Mouse (Mus musculus): ENCODE results near the gene Epb41.

Gene Epb41

DNA sequence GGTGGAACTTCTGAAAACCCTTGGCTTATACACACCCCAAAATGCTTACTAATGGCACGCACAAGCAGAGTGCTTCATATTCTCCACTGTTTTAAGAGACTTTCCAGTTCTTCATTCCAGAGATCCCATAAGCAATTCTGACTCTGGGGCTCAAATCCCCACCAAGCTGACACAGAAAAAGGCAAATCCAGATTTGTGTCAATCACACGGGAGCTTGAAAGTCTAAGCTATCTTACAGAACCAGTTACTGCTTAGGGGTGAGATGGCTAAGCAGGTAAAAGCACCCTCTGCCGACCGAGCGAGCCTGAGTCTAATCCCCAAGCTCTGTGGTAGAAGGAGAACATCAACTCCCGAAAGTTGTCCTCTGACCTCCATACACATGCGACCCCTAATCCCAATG is 76.5 kb downstream of the Epb41 start:
- DNase-seq, result no peak

- DNase-seq, result no peak
These were observed 77.6 kb downstream of the Epb41 start for GRCm38 (mm10) chr4:131997476-131997875.

DNA sequence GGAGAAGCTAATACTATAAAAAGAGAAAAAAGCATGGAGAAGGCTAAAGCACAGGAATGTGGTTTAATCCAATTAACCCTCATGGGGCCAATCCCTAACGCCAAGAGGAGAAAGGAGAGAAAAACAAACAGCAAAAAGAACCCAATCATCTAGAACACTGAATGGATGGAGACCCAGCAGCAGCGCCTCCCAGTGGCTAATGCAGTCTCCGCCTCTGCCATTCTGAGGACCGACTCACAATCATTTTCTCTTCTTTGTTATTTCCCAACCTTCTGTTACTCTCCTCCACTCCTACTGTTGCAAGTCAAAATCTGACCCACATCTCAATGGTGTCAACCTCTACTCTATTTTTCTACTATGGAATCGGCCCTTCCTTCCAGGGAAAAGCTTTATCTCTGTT is 78.1 kb downstream of the Epb41 start:
- DNase-seq, result no peak

DNA sequence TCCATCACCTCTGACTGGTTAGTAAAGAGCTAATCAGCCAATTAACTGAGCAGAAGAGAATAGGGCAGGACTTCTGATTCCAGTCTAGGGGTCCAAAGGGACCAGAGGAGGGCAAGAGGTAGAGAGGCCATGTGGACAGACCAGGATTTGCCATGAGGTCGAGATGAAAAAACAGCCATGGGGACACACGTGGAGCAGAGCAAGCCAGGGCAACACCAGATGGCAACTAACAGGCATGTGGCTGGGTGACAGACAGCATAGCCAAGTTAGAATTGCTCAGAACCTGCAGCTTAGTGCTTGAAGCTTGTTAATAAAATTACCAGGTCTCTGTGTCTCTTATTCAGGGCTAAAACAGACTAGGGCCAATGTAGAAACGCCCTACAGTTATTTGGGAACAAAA is 81.3 kb downstream of the Epb41 start:
- no peak for DNase-seq

- DNase-seq, result no peak
These were observed 92.1 kb downstream of the Epb41 start for GRCm38 (mm10) chr4:131982881-131983538.

GRCm38 (mm10) chr4:131981755-131982154 is 93.4 kb downstream of the Epb41 start:
- no peak for DNase-seq

DNA sequence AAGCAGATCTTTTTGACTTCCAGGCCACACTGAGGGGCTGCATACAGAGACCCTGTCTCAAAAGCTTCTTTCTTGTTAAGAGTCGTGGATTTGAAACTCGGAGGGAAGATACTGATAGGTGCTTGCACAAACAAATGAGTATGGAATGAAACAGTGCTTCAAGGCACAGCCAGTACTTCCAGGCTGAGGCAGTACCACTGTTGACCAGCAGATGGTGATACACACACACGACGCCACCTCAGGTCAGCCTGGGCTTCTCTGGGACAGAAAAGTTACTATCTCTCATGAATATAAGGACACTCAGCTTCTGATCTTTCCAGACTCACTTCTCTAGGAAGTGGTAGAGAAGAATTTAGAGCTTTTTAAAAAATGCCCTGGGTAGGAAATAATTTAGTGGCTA is 97.9 kb downstream of the Epb41 start:
- peak; percentile 78 for DNase-seq

DNA sequence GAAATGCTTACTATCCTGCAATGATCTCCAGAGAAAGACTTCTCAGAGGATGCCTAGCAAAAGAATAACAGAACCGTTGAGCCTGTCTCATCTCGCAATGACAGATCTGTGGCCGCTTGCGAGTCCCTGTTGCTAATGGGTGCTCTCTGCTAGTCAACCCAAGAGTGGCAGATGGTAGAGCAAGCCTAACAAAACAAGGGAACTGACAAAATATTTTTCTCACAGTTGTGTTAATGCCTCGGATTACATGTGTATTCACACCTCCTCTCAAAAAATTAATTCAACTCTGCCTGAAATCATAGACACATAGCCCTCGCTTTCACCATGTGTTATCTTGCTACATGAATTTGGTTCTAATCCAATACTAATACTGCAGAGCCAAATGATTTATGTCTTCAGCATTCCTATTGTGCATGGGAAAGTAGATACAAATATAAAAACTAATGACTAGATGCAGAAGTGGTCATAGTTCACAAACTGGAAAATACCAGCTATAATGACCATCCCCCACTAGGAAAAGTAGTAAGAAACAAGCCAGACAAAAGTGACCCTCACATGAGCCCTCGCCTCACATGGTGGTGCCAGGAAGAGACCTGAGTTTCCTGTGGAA is 104.8 kb downstream of the Epb41 start:
- no peak for DNase-seq

GRCm38 (mm10) chr4:131968873-131969272 is 106.2 kb downstream of the Epb41 start:
- DNase-seq, result no peak

DNA sequence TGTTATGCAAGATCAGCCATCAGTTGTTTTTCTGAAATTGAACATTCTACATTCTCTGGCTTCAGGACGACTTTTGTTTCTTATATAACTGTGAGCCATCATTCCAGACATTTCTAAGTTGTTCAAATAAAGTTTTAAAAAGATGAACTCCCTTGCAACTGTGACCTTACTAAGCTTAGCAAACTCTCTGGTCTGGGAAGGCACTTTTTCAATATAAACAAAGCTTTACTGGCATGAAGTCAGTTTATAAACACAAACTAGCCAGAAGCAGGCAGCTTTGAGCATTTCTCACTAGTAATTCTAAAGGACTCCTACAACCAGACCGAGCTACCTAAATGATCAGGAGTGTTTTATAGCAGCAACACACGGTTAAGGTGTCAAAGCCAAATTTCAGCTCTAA is 118.0 kb downstream of the Epb41 start:
- DNase-seq, result no peak

- no peak for DNase-seq
These were observed 124.5 kb downstream of the Epb41 start for GRCm38 (mm10) chr4:131950657-131951056.

- DNase-seq, result no peak
These were observed 125.2 kb downstream of the Epb41 start for GRCm38 (mm10) chr4:131949903-131950302.

- no peak for DNase-seq
These were observed 127.3 kb downstream of the Epb41 start for GRCm38 (mm10) chr4:131947848-131948247.

DNA sequence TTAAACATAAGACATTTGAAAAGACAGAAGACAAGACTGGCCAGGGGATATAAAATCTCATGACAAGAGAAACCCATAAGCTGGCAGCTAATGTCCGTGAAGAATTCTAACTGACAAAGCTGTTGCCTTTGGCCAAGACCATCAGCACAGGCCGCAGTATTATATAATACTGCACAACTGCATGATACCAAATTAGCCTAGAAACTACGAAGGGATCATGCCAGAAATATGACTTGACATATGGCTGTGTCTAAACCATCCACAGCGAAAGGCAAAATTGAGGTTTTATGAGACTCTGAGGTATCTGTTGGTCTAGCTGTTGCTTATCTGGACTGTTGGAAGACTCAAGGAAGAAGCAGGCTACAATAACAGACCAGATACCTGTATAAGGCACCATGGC is 134.3 kb downstream of the Epb41 start:
- no peak for DNase-seq

DNA sequence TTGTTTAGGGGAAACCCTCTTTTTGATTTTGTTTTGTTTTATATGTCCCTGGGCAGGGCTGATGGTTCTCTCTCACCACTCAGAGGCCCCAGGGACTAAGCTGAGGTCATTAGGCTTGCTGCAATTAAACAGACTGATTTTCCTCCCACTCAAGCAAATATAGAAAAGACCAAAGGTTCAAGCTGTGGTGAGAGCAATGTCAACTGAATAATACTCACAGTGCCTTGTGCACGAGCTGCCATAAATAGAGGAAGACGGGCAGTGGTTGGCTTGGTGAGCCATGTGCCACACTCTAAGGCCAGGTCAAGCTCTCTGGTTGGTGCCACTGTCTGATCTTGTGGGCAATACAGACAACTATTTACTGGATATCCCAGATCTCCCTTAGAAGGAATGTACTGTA is 135.7 kb downstream of the Epb41 start:
- DNase-seq, result no peak

DNA sequence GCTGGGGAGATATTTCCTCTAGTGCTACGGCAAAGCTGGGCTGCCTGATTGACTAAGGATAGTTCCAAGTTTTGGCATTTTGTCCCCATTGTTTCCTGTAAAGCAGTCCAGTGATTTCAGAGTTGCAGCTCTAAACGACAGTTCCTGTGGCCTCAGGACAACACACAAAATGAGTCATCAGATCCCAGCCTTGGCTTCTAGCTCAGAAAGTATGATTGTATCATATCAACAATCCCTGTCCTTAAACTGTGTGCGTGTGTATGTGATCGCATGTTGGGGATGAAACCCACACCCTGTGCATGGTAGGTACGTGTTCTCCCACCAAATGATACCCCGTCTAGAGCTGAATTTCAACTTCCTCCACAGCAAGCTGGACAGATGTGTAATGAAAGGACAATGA is 146.0 kb downstream of the Epb41 start:
- no peak for DNase-seq

DNA sequence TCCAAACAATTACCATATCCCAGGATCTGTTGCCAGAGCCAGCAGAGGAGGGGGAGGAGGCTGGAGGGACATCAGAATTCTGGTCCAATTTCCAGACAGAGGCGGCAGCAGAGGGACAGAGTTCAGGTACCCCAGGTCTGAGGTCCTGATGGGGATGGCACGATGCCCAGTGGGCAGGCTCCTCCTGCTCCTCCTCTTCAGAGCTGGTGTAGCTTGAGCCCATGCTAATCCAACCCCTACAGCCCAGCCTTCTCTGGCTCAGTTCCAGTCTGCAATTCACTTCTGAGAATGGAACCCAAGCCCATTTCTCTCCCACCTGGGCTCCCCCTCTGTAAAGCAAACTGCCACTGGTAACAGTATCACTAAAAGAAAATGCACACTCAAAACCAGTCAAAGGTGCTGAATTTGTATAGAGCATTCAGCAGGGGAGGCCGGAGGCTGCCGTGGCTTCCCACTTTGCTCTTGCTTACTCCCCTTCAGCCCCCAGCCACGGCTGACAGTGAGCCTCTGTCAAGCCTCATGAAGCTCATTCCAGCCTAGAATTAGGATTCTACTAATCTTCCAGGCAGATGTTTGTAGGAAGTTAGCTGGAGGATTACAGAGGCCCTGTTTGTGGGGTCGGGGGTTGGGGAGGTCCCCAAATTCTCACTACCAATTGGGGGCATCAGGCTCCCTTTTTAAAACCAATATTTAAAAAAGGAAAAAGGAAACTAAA is 150.9 kb downstream of the Epb41 start:
- DNase-seq, result no peak

GRCm38 (mm10) chr4:131922404-131922803 is 152.7 kb downstream of the Epb41 start:
- DNase-seq, result no peak

DNA sequence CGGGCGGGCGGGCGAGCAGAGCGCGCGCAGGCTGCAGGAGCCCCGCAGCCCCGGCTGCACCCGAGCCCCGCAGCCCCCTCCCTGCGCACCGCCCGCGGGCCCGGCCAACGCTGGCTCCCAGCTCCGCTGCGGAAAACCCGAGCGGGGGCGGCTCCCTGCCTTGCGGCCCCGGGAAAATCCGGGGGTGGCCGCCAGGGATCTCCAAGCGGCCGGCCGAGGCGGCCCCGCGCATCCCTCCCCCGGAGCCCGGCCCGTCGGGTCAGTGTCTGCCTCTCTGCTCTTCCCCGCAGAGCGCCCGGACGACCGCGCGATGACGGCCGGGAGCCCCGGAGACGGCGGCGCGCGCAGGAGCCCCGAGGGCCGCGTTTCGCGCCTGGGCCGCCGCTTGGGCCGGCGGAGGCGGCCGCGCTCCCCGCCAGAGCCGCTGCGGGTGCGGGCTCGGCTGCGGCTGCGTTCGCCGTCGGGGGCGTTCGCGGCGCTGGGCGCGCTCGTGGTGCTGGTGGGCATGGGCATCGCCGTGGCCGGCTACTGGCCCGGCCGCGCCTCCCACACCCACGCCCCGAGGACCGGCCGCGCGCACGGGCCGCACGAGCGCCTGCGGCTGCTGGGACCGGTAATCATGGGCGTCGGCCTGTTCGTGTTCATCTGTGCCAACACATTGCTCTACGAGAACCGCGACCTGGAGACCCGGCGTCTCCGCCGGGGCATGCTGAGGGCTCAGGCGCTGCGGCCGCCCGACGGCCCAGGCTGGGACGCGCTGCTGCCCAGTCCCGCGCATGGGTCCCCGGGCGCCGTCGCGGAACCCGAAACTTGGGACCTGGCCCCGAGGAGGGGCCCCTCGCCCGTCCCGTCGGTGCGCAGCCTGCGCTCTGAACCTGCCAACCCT is 153.4 kb downstream of the Epb41 start, which contains the start of gene Tmem200b:
Gene Tmem200b (plus strand): TSS at position 311 of the 886 bp plus-strand sequence.
- DNase-seq, result peak; percentile 53

- DNase-seq, result peak; percentile 57
These were observed 154.3 kb downstream of the Epb41 start for GRCm38 (mm10) chr4:131920595-131921351.

DNA sequence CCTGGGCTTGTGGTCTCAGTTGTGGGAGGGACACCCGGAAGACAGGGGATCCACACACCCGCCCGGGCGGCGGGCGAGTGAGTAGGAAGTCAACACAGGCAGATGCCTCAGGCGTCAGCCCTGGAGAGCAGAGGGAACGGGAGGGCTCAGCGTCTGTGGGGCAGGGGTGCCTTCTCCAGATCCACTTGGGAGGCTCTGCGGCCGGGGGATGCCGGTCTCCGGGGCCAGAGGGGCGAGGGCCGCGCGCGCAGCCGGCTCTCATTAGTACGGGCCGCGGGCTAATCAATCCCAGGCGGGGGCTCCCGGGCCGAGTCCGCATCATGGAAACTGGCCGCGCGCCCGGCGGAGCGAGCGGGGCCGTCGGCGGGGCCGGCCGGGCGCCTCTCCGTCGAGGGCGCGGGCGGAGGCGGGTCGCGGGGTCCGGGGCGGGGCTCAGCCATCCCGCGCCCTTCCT is 155.0 kb downstream of the Epb41 start:
- DNase-seq, result peak; percentile 40

DNA sequence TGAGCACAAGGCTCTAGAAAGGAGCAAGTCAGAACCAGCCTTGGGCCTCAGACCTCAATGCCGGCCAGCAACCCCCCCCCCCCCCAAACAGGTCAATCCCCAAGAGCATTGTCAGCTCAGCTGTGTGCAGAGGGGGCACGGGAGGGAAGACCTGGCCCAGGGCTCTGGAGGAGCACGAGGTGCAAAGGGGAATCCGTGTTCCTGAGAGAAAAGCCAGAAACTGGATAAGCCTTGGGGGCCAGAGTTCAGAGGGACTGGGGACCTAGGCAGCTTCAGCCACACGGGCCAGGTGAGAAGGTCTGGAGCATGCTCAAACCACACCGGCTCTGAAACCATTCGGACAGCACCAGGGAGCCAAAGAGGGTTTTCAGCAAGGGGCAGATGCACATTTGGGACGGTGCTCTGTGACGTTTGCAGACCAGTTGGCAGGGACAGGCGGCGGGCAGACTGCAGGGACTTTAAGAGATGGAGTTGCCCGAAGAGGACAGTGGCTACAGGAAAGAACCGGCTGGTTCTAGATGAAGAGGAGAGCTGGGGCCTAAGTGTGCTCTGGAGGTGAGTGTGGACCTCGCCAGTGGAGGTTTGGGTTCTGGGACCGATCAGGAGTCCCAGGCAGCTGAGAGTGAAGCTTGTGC is 155.5 kb downstream of the Epb41 start:
- DNase-seq, result no peak
